Mouse (Mus musculus): Measurements from ENCODE around the gene Olfr561.

GRCm38 (mm10) chr7:102733793-102734192 lies 37.2 kb upstream of the Olfr561 start:
- no peak for TF ChIP-seq CTCF (IDR thresholded peaks at IDR 0.05; ENCODE audit: borderline replicate concordance, insufficient read depth, low read length)
- no peak for TF ChIP-seq POLR2A (IDR thresholded peaks at IDR 0.05; ENCODE audit: low read depth, low read length)
